9 mouse cellular contexts compared by ENCODE assay signal in the genomic region with DNA sequence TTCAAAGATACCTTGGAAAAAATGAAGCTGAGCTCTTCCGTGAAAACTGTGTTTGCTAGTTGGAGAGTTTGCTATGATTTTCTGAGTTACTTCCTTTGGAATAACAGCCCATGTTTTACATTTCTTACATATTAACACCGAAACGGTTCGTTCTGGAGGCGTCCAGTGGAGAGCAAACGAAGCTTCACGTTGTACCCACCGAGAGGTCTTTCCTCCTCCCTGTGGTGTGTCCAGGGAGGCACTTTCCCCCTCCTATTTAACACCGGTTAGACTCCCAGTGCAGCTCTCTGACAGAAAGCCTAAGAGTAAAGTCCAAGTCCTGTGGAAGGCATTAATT. TPM values are rescaled to one million over a fixed set of nuclear protein-coding genes. Genes with fewer than 3 reads are reported as not detected.
DNase-seq lines count a peak whose midpoint lies in the region; ATAC-seq and TF ChIP-seq lines count a peak whose summit lies in the region.
"Had no signal": no experiment of that assay in that cellular context is flagged by ENCODE, and none has a peak within 500 bp of the region (broad histone marks: within the 10 kb centered on the region; RNA-seq: fewer than 3 reads in every experiment).

No protein-coding gene starts in this region.

- no peak for ATAC-seq in heart, embryonic 16.5 days (replicated peaks; ENCODE audit: extremely low read depth, insufficient read depth, low FRiP score)
- ATAC-seq in liver, postnatal 0 days, result peak; percentile 37; the same call in 1 of the 2 replicates

- 40% methylated on average over 9 of the region's 9 CpGs for WGBS in heart, embryonic 16.5 days
- 24% methylated on average over 9 of the region's 9 CpGs for WGBS in hindbrain, embryonic 10.5 days
- 21% methylated on average over 9 of the region's 9 CpGs for WGBS in liver, postnatal 0 days (ENCODE audit: insufficient replicate concordance)

- H3K9me3 ChIP-seq in heart, embryonic 16.5 days (replicated peaks; ENCODE audit: control insufficient read depth, low read length), result no peaks in the 10 kb centered on the region; the same call in 1 of the 2 replicates
- 0 out of 2 replicates have a peak, but pooled peaks cover 3% of the 10 kb centered on the region for H3K9me3 ChIP-seq in hindbrain, embryonic 10.5 days
- no peaks in the 10 kb centered on the region for H3K9me3 ChIP-seq in liver, postnatal 0 days (ENCODE audit: low read length)

- H3K9ac ChIP-seq in heart, embryonic 16.5 days (ENCODE audit: low read length), result peak overlapping the region; percentile 83
- H3K9ac ChIP-seq in liver, postnatal 0 days (replicated peaks), result no peak overlapping the region

- H3K4me1 ChIP-seq in heart, embryonic 16.5 days (ENCODE audit: control insufficient read depth, insufficient read depth, low read length), result peaks cover 27% of the 10 kb centered on the region
- no peaks in the 10 kb centered on the region for H3K4me1 ChIP-seq in cortical plate, adult 2 months (ENCODE audit: control insufficient read depth, insufficient read depth, low read length)
- peaks cover 24% of the 10 kb centered on the region for H3K4me1 ChIP-seq in hindbrain, embryonic 10.5 days (replicated peaks)
- peaks cover 2% of the 10 kb centered on the region; the same call in 1 of the 2 replicates for H3K4me1 ChIP-seq in liver, postnatal 0 days (ENCODE audit: insufficient read depth)

- no peaks in the 10 kb centered on the region for H3K27me3 ChIP-seq in heart, embryonic 16.5 days (ENCODE audit: control insufficient read depth, insufficient read depth, low read length)
- H3K27me3 ChIP-seq in hindbrain, embryonic 10.5 days (ENCODE audit: insufficient read depth, poor library complexity, severe bottlenecking), result peaks cover 50% of the 10 kb centered on the region
- peaks cover 29% of the 10 kb centered on the region for H3K27me3 ChIP-seq in liver, postnatal 0 days (ENCODE audit: insufficient read depth, low read length)

- no peak for TF ChIP-seq POLR2A in cortical plate, adult 2 months (IDR thresholded peaks at IDR 0.05; ENCODE audit: extremely low read depth, insufficient read depth, low read length)

- H3K36me3 ChIP-seq in heart, embryonic 16.5 days (ENCODE audit: control insufficient read depth, insufficient read depth), result no peaks in the 10 kb centered on the region
- no peaks in the 10 kb centered on the region for H3K36me3 ChIP-seq in hindbrain, embryonic 10.5 days
- no peaks in the 10 kb centered on the region for H3K36me3 ChIP-seq in liver, postnatal 0 days (replicated peaks; ENCODE audit: insufficient read depth, low read length)

- peak overlapping the region; percentile 41 for H3K27ac ChIP-seq in heart, embryonic 16.5 days (ENCODE audit: low read length)
- H3K27ac ChIP-seq in cortical plate, adult 2 months (ENCODE audit: insufficient read depth, low read length), result no peak overlapping the region
- peak overlapping the region; percentile 41; the same call in 1 of the 2 replicates for H3K27ac ChIP-seq in hindbrain, embryonic 10.5 days
- H3K27ac ChIP-seq in liver, postnatal 0 days (ENCODE audit: low read depth), result no peak overlapping the region

- TF ChIP-seq EP300 in liver, postnatal 0 days (IDR thresholded peaks at IDR 0.05; ENCODE audit: low read depth), result no peak

- no peak for DNase-seq in heart, adult 11 months
- DNase-seq in hindbrain, embryonic 10.5 days (ENCODE audit: low spot score), result no peak
- DNase-seq in liver, postnatal 0 days, result no peak
- no peak for DNase-seq in cerebellum, adult 11 months
- no peak for DNase-seq in layer of hippocampus, postnatal 36 days
- DNase-seq in gastrocnemius, postnatal 10 days, result no peak
- DNase-seq: layer of hippocampus, adult 9-11 months had no signal

- no peak for TF ChIP-seq CTCF in cortical plate, adult 2 months (IDR thresholded peaks at IDR 0.05; ENCODE audit: extremely low read depth, insufficient read depth, low read length)
- TF ChIP-seq CTCF in liver, postnatal 0 days (IDR thresholded peaks at IDR 0.05; ENCODE audit: low read depth), result no peak

- H3K4me3 ChIP-seq in heart, embryonic 16.5 days (ENCODE audit: low read length), result peak overlapping the region; percentile 63
- H3K4me3 ChIP-seq in cortical plate, adult 2 months (ENCODE audit: insufficient read depth, low read length), result peak overlapping the region; percentile 36
- H3K4me3 ChIP-seq in hindbrain, embryonic 10.5 days, result peak overlapping the region; percentile 70
- H3K4me3 ChIP-seq in liver, postnatal 0 days (ENCODE audit: low read depth, low read length), result peak overlapping the region; percentile 57

- H3K4me2 ChIP-seq in heart, embryonic 16.5 days (ENCODE audit: low read depth, low read length), result peak overlapping the region; percentile 99
- H3K4me2 ChIP-seq in liver, postnatal 0 days (ENCODE audit: low read depth, low read length), result peak overlapping the region; percentile 85

RNA-seq across cellular contexts. Expression of gene Gipc2, which starts 1.0 kb away (rescaled TPM):
- polyA plus RNA-seq in heart, embryonic 16.5 days (2015; fragmentation: Nextera tagmentation; extraction: Ambion mirVana), result 5.7 and 6.4 TPM in 2 replicates
- 1.9 and 3.5 TPM in 2 replicates for polyA plus RNA-seq in cortical plate, adult 2 months (2012; rRNA removed)
- polyA plus RNA-seq in hindbrain, embryonic 10.5 days (2016; fragmentation: Nextera tagmentation; extraction: Ambion mirVana), result 2.6 and 2.9 TPM in 2 replicates
- 3.5 and 5.0 TPM in 2 replicates for polyA plus RNA-seq in liver, postnatal 0 days (2015; fragmentation: Nextera tagmentation; extraction: Ambion mirVana)
- 1 to 10 TPM; 1.2 to 1.8 TPM for total RNA-seq in layer of hippocampus, postnatal 36 days (2021)
- 1 to 10 TPM in 1 of 2 experiments, under 1 TPM in 1; 0.96 to 1.4 TPM for total RNA-seq in gastrocnemius, postnatal 10 days (2021)

RNA-seq across cellular contexts. Expression of gene Dnajb4, which starts 45.1 kb away (rescaled TPM):
- polyA plus RNA-seq in heart, embryonic 16.5 days (2015; fragmentation: Nextera tagmentation; extraction: Ambion mirVana), result 49.1 and 57.7 TPM in 2 replicates
- 49.7 and 50.8 TPM in 2 replicates for polyA plus RNA-seq in cortical plate, adult 2 months (2012; rRNA removed)
- polyA plus RNA-seq in hindbrain, embryonic 10.5 days (2016; fragmentation: Nextera tagmentation; extraction: Ambion mirVana), result 19.9 and 21.2 TPM in 2 replicates
- 25.9 and 28.8 TPM in 2 replicates for polyA plus RNA-seq in liver, postnatal 0 days (2015; fragmentation: Nextera tagmentation; extraction: Ambion mirVana)
- 10 to 100 TPM; 72.2 to 74.1 TPM for total RNA-seq in layer of hippocampus, postnatal 36 days (2021)
- total RNA-seq in gastrocnemius, postnatal 10 days (2021), result 10 to 100 TPM; 52.7 to 58.7 TPM

RNA-seq across cellular contexts. Expression of gene Fubp1, which starts 45.2 kb away (rescaled TPM):
- 116 and 124 TPM in 2 replicates for polyA plus RNA-seq in heart, embryonic 16.5 days (2015; fragmentation: Nextera tagmentation; extraction: Ambion mirVana)
- 88.2 and 95.0 TPM in 2 replicates for polyA plus RNA-seq in cortical plate, adult 2 months (2012; rRNA removed)
- 321 and 408 TPM in 2 replicates for polyA plus RNA-seq in hindbrain, embryonic 10.5 days (2016; fragmentation: Nextera tagmentation; extraction: Ambion mirVana)
- polyA plus RNA-seq in liver, postnatal 0 days (2015; fragmentation: Nextera tagmentation; extraction: Ambion mirVana), result 33.5 and 37.1 TPM in 2 replicates
- total RNA-seq in layer of hippocampus, postnatal 36 days (2021), result 100 to 1,000 TPM; 124 to 143 TPM
- 10 to 100 TPM; 39.2 to 71.9 TPM for total RNA-seq in gastrocnemius, postnatal 10 days (2021)

Comparison
In these comparisons a context has a peak if more than half of its experiments do, and no peak if none do; other contexts are left out.
1. H3K27ac ChIP-seq: peak in heart, embryonic 16.5 days (single experiment) and hindbrain, embryonic 10.5 days (single experiment); none in cortical plate, adult 2 months (single experiment) and liver, postnatal 0 days (single experiment).
2. Peak in every context shown above with its lines, with median percentiles within 50 percentile points of each other: H3K4me3 ChIP-seq.